Mouse (Mus musculus): ENCODE results near the gene Tmppe. TPM values are rescaled to one million over a fixed set of nuclear protein-coding genes. Genes with fewer than 3 reads are reported as not detected.

Gene Tmppe
- polyA plus RNA-seq, 1 experiment from 2014 or later: 7.0 TPM

DNA sequence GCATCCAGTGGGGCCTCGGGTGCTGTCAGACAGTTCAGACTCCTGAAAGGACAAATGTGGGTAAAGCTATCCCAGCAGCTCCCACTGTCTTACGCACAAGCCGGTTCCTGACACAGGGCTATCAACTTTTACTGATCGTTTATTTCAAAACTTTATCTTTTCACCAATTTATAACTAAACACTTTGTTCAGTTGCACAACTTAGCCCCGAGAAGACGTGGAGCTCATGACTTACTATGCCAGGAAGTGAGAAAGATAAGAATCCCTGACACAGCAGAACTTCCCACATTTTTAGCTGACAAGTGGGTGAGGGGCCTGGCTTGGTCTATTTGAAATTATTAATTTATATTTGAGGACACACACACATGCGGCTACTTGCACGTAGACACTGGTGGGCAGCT, 6.2 kb upstream of the Tmppe start:
- H3K27ac ChIP-seq: no peak overlapping the region
- H3K4me2 ChIP-seq (ENCODE audit: low read length): no peak overlapping the region
- H3K9ac ChIP-seq (ENCODE audit: low read depth, low read length): no peak overlapping the region
- H3K9me3 ChIP-seq (replicated peaks; ENCODE audit: low read length): no peaks in the 10 kb centered on the region
- WGBS: 74% methylated on average over 8 of the region's 8 CpGs
- no peak overlapping the region for H3K4me3 ChIP-seq (replicated peaks; ENCODE audit: low read depth, low read length)
- H3K4me1 ChIP-seq (replicated peaks; ENCODE audit: insufficient read depth, low read length): no peaks in the 10 kb centered on the region
- H3K27me3 ChIP-seq (ENCODE audit: insufficient read depth, low read length): no peaks in the 10 kb centered on the region
- H3K36me3 ChIP-seq (ENCODE audit: insufficient read depth, low read length): no peaks in the 10 kb centered on the region
- no peak for DNase-seq (ENCODE audit: low spot score)
- no peak for TF ChIP-seq CTCF (IDR thresholded peaks at IDR 0.05; ENCODE audit: low read depth)
- ATAC-seq (replicated peaks; ENCODE audit: low FRiP score, low read depth): no peak

DNA sequence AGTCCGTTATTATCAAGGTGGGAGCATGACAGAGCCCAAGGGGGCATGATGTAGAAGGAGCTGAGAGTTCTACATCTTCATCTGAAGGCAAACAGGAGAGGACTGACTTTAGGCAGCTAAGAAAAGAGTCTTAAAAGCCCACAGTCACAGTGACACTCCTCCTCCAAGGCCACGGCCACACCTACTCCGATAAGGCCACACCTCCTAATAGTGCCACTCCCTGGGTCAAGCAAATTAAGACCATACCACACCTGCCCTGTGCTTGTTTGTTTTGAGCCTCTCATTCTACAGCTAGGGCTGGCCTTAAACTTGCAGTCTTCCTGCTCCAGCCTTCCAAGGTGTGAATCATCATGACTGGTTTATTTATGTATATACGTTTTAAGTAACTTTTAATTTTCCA, 5.6 kb upstream of the Tmppe start:
- no peaks in the 10 kb centered on the region for H3K4me1 ChIP-seq (replicated peaks; ENCODE audit: insufficient read depth, low read length)
- no peak overlapping the region for H3K9ac ChIP-seq (ENCODE audit: low read depth, low read length)
- WGBS: 87% methylated on average over 4 of the region's 4 CpGs
- no peak for ATAC-seq (replicated peaks; ENCODE audit: low FRiP score, low read depth)
- H3K4me3 ChIP-seq (replicated peaks; ENCODE audit: low read depth, low read length): no peak overlapping the region
- TF ChIP-seq CTCF (IDR thresholded peaks at IDR 0.05; ENCODE audit: low read depth): no peak
- H3K27me3 ChIP-seq (ENCODE audit: insufficient read depth, low read length): no peaks in the 10 kb centered on the region
- no peak overlapping the region for H3K4me2 ChIP-seq (ENCODE audit: low read length)
- H3K9me3 ChIP-seq (replicated peaks; ENCODE audit: low read length): no peaks in the 10 kb centered on the region
- H3K27ac ChIP-seq: no peak overlapping the region
- H3K36me3 ChIP-seq (ENCODE audit: insufficient read depth, low read length): no peaks in the 10 kb centered on the region
- DNase-seq (ENCODE audit: low spot score): no peak

DNA sequence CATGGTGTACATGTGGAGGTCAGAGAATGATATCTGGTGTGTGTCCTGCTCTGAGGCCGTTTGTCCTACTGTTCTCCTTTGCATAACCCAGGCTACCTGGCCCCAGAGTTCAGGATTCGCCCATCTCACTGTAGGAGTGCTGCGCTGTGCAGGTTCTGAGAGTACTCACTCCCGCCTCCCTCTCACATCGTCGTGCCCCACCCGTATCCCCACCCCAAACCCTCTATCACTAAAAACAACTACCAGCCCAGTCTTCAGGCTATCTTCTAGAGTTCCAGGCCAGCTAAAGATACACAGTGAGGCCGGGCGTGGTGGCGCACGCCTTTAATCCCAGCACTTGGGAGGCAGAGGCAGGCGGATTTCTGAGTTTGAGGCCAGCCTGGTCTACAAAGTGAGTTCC, 1.2 kb upstream of the Tmppe start:
- WGBS: 92% methylated on average over 12 of the region's 12 CpGs
- H3K4me1 ChIP-seq (replicated peaks; ENCODE audit: insufficient read depth, low read length): no peaks in the 10 kb centered on the region
- no peaks in the 10 kb centered on the region for H3K9me3 ChIP-seq (replicated peaks; ENCODE audit: low read length)
- H3K4me3 ChIP-seq (replicated peaks; ENCODE audit: low read depth, low read length): no peak overlapping the region
- no peak overlapping the region for H3K9ac ChIP-seq (ENCODE audit: low read depth, low read length)
- ATAC-seq (replicated peaks; ENCODE audit: low FRiP score, low read depth) (no peak), DNase-seq (ENCODE audit: low spot score) (no peak)
- TF ChIP-seq CTCF (IDR thresholded peaks at IDR 0.05; ENCODE audit: low read depth): no peak
- no peaks in the 10 kb centered on the region for H3K27me3 ChIP-seq (ENCODE audit: insufficient read depth, low read length)
- no peak overlapping the region for H3K27ac ChIP-seq
- H3K4me2 ChIP-seq (ENCODE audit: low read length): no peak overlapping the region
- H3K36me3 ChIP-seq (ENCODE audit: insufficient read depth, low read length): 0 out of 2 replicates have a peak, but pooled peaks cover 7% of the 10 kb centered on the region

DNA sequence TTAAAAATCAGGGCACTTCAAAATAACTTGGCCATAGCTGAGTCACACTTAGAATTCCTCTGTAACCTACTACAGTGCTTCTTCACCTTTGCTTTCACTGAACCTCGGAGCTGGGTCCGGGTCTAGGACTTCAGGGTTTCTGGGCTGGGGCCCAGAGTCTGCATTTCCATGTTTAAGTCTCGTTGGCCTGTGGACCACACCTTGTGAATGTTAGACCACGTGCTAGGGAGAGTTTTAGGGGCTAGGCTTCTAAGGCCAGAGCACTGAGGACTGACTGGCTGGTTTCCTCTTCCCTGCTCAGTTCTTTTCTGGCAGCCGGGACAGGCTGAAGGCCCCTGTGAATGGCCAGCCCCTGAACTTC, 337 bp upstream of the Tmppe start:
- Histone ChIP-seq H3K27ac (peak overlapping the region; percentile 97), H3K9me3 (replicated peaks; ENCODE audit: low read length) (no peaks in the 10 kb centered on the region), H3K4me3 (replicated peaks; ENCODE audit: low read depth, low read length) (peak overlapping the region; percentile 62), H3K36me3 (ENCODE audit: insufficient read depth, low read length) (peaks cover 15% of the 10 kb centered on the region; the same call in 1 of the 2 replicates), H3K9ac (ENCODE audit: low read depth, low read length) (peak overlapping the region; percentile 90), H3K4me2 (ENCODE audit: low read length) (peak overlapping the region; percentile 75), H3K27me3 (ENCODE audit: insufficient read depth, low read length) (no peaks in the 10 kb centered on the region), H3K4me1 (replicated peaks; ENCODE audit: insufficient read depth, low read length) (no peaks in the 10 kb centered on the region)
- WGBS: 17% methylated on average over 5 of the region's 5 CpGs
- ATAC-seq (replicated peaks; ENCODE audit: low FRiP score, low read depth): peak; percentile 68
- no peak for TF ChIP-seq CTCF (IDR thresholded peaks at IDR 0.05; ENCODE audit: low read depth)
- no peak for DNase-seq (ENCODE audit: low spot score)

DNA sequence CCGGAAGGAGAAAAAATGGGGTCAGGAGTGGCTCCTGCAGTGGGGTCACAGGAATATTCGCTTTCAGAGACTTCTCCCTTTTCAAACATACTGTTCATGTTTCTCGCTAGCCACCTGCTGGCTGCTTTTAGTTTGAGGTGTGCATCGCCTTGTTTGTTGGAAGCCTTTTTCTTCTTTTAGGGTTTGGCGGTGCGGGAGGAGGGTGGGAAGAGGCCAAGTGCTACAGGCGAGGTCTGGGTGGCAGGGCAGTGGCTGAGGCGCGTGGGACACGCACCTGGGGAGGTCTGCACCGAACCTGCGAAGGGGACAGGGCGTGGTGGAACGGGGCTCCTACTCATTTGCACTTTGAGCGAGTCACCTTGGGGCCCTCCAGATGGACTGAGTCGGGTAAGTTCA, 778 bp downstream of the Tmppe start:
- Histone ChIP-seq H3K4me2 (ENCODE audit: low read length) (peak overlapping the region; percentile 75), H3K4me1 (replicated peaks; ENCODE audit: insufficient read depth, low read length) (no peaks in the 10 kb centered on the region), H3K4me3 (replicated peaks; ENCODE audit: low read depth, low read length) (peak overlapping the region; percentile 62), H3K9ac (ENCODE audit: low read depth, low read length) (peak overlapping the region; percentile 90), H3K27me3 (ENCODE audit: insufficient read depth, low read length) (no peaks in the 10 kb centered on the region), H3K9me3 (replicated peaks; ENCODE audit: low read length) (no peaks in the 10 kb centered on the region), H3K27ac (peak overlapping the region; percentile 97), H3K36me3 (ENCODE audit: insufficient read depth, low read length) (peaks cover 22% of the 10 kb centered on the region; the same call in 1 of the 2 replicates)
- TF ChIP-seq CTCF (IDR thresholded peaks at IDR 0.05; ENCODE audit: low read depth): peak; percentile 56
- DNase-seq (ENCODE audit: low spot score) (peak; percentile 79), ATAC-seq (replicated peaks; ENCODE audit: low FRiP score, low read depth) (peak; percentile 17)
- 2% methylated on average over 16 of the region's 16 CpGs for WGBS

DNA sequence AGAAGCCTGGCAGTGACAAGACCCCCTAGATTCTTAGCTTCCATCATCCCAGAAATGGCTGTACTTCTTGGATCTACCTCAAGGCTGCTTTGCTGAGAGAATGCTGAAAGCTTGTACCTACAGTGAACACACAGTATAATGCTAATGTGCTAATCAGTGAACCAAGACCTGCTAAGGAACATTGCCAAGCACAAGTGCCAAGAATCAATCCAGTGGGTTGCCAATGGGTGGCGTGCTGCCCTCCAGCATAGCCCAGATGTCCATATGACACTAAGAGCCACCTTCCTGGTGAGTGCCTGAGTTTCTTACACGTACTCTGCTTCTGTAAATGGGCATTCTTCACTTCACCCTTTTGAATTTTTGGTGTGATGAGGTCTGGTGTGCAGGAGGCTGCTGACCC, 6.8 kb downstream of the Tmppe start:
- no peak for ATAC-seq (replicated peaks; ENCODE audit: low FRiP score, low read depth)
- peak; percentile 17; the same call in 1 of the 2 replicates for TF ChIP-seq CTCF (IDR thresholded peaks at IDR 0.05; ENCODE audit: low read depth)
- H3K4me3 ChIP-seq (replicated peaks; ENCODE audit: low read depth, low read length): no peak overlapping the region
- DNase-seq (ENCODE audit: low spot score): no peak
- 0 out of 2 replicates have a peak, but pooled peaks cover 3% of the 10 kb centered on the region for H3K4me1 ChIP-seq (replicated peaks; ENCODE audit: insufficient read depth, low read length)
- H3K36me3 ChIP-seq (ENCODE audit: insufficient read depth, low read length): peaks cover 28% of the 10 kb centered on the region; the same call in 1 of the 2 replicates
- no peak overlapping the region for H3K27ac ChIP-seq
- H3K9ac ChIP-seq (ENCODE audit: low read depth, low read length): no peak overlapping the region
- H3K9me3 ChIP-seq (replicated peaks; ENCODE audit: low read length): no peaks in the 10 kb centered on the region
- WGBS: 82% methylated on average over 2 of the region's 2 CpGs
- H3K27me3 ChIP-seq (ENCODE audit: insufficient read depth, low read length): no peaks in the 10 kb centered on the region
- H3K4me2 ChIP-seq (ENCODE audit: low read length): no peak overlapping the region

DNA sequence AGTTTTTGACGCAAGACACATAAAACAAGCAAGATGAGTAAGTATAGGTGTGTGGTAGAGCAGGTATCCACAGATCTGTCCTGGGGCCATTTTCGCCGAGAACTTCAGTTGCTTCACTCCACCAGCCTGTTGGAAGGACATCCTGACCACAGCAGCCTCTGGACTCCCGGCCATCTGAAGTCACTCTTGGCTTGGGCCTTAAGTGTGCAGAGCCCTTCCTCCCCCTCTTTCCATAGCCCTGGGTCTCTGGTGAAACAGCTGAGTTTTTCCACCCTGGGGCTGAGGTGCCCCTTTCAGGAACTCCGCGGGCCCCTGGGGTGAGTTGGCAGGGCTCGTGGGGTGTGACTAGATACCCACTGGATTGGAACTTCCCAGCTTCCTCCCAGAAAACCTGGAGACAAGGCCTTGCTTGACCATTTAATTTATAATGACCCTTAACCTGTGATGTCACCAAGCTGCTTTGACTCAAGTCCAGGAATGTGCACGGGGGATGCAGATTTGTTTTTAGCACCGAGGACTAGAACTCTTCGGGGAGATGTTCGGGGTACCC, 9.5 kb downstream of the Tmppe start:
- no peak overlapping the region for H3K4me3 ChIP-seq (replicated peaks; ENCODE audit: low read depth, low read length)
- peak overlapping the region; percentile 31; the same call in 1 of the 2 replicates for H3K27ac ChIP-seq
- no peak overlapping the region for H3K4me2 ChIP-seq (ENCODE audit: low read length)
- H3K36me3 ChIP-seq (ENCODE audit: insufficient read depth, low read length): peaks cover 15% of the 10 kb centered on the region; the same call in 1 of the 2 replicates
- ATAC-seq (replicated peaks; ENCODE audit: low FRiP score, low read depth): 0 out of 2 replicates have a peak, but pooled peaks have one; percentile 8
- TF ChIP-seq CTCF (IDR thresholded peaks at IDR 0.05; ENCODE audit: low read depth): no peak
- no peaks in the 10 kb centered on the region for H3K9me3 ChIP-seq (replicated peaks; ENCODE audit: low read length)
- no peaks in the 10 kb centered on the region for H3K27me3 ChIP-seq (ENCODE audit: insufficient read depth, low read length)
- 0 out of 2 replicates have a peak, but pooled peaks cover 3% of the 10 kb centered on the region for H3K4me1 ChIP-seq (replicated peaks; ENCODE audit: insufficient read depth, low read length)
- H3K9ac ChIP-seq (ENCODE audit: low read depth, low read length): no peak overlapping the region
- DNase-seq (ENCODE audit: low spot score): peak; percentile 28
- WGBS: 60% methylated on average over 11 of the region's 11 CpGs

Data from kidney, postnatal 0 days (tissue).